ENCODE assay signal across 12 mouse cellular contexts in genomic region chr11:116332983-116333270, GRCm38 (mm10). TPM values are rescaled to one million over a fixed set of nuclear protein-coding genes. Genes with fewer than 3 reads are reported as not detected.
DNase-seq lines count a peak whose midpoint lies in the region; ATAC-seq and TF ChIP-seq lines count a peak whose summit lies in the region.
"Had no signal": no experiment of that assay in that cellular context is flagged by ENCODE, and none has a peak within 500 bp of the region (broad histone marks: within the 10 kb centered on the region; RNA-seq: fewer than 3 reads in every experiment).

No protein-coding gene starts in this region.

- peaks cover 22% of the 10 kb centered on the region for H3K27me3 ChIP-seq in intestine, embryonic 14.5 days (replicated peaks; ENCODE audit: control insufficient read depth, insufficient read depth, low read length)
- peaks cover 15% of the 10 kb centered on the region for H3K27me3 ChIP-seq in intestine, embryonic 16.5 days (replicated peaks; ENCODE audit: control insufficient read depth, insufficient read depth, low read length)
- peaks cover 19% of the 10 kb centered on the region for H3K27me3 ChIP-seq in hindbrain, embryonic 15.5 days
- H3K27me3 ChIP-seq in liver, embryonic 16.5 days (ENCODE audit: control insufficient read depth, insufficient read depth, low read depth, low read length): peaks cover 55% of the 10 kb centered on the region

- no peaks in the 10 kb centered on the region for H3K9me3 ChIP-seq in intestine, embryonic 14.5 days (ENCODE audit: control insufficient read depth, low read length)
- H3K9me3 ChIP-seq in intestine, embryonic 16.5 days (ENCODE audit: control insufficient read depth, low read length): no peaks in the 10 kb centered on the region
- H3K9me3 ChIP-seq in hindbrain, embryonic 15.5 days: no peaks in the 10 kb centered on the region
- H3K9me3 ChIP-seq in liver, embryonic 16.5 days (replicated peaks; ENCODE audit: control insufficient read depth, low read length): no peaks in the 10 kb centered on the region
- H3K9me3 ChIP-seq: limb, embryonic 15.5 days had no signal

- ATAC-seq in intestine, embryonic 14.5 days (replicated peaks; ENCODE audit: low FRiP score, low TSS enrichment, low read depth): no peak
- no peak for ATAC-seq in intestine, embryonic 16.5 days
- no peak for ATAC-seq in hindbrain, embryonic 15.5 days (ENCODE audit: low FRiP score, low read depth)
- no peak for ATAC-seq in liver, embryonic 16.5 days (ENCODE audit: low read depth)

- H3K9ac ChIP-seq in intestine, embryonic 14.5 days (ENCODE audit: low read length): no peak overlapping the region
- H3K9ac ChIP-seq in intestine, embryonic 16.5 days (ENCODE audit: low read depth, low read length): no peak overlapping the region
- H3K9ac ChIP-seq in hindbrain, embryonic 15.5 days: no peak overlapping the region
- no peak overlapping the region for H3K9ac ChIP-seq in liver, embryonic 16.5 days (ENCODE audit: low read depth, low read length)
- H3K9ac ChIP-seq: limb, embryonic 15.5 days had no signal

- WGBS in intestine, embryonic 14.5 days: 71% methylated on average over 3 of the region's 3 CpGs
- 66% methylated on average over 3 of the region's 3 CpGs for WGBS in intestine, embryonic 16.5 days
- WGBS in hindbrain, embryonic 15.5 days: 52% methylated on average over 3 of the region's 3 CpGs
- WGBS in liver, embryonic 16.5 days (ENCODE audit: insufficient replicate concordance): 38% methylated on average over 3 of the region's 3 CpGs

- no peak overlapping the region for H3K4me3 ChIP-seq in intestine, embryonic 14.5 days (ENCODE audit: low read depth, low read length)
- no peak overlapping the region for H3K4me3 ChIP-seq in intestine, embryonic 16.5 days (ENCODE audit: low read length)
- H3K4me3 ChIP-seq in cortical plate, adult 2 months (ENCODE audit: insufficient read depth, low read length): no peak overlapping the region
- H3K4me3 ChIP-seq in hindbrain, embryonic 15.5 days: peak overlapping the region; percentile 6; the same call in 1 of the 2 replicates
- H3K4me3 ChIP-seq in liver, embryonic 16.5 days (ENCODE audit: low read depth, low read length): no peak overlapping the region
- H3K4me3 ChIP-seq: limb, embryonic 15.5 days had no signal

- no peak for TF ChIP-seq CTCF in cortical plate, adult 2 months (IDR thresholded peaks at IDR 0.05; ENCODE audit: extremely low read depth, insufficient read depth, low read length)

- peak overlapping the region; percentile 98 for H3K4me2 ChIP-seq in intestine, embryonic 14.5 days (ENCODE audit: low read length)
- H3K4me2 ChIP-seq in intestine, embryonic 16.5 days (ENCODE audit: low read depth, low read length): no peak overlapping the region
- peak overlapping the region; percentile 100 for H3K4me2 ChIP-seq in hindbrain, embryonic 15.5 days
- peak overlapping the region; percentile 37; the same call in 1 of the 2 replicates for H3K4me2 ChIP-seq in liver, embryonic 16.5 days (ENCODE audit: low read depth, low read length)
- H3K4me2 ChIP-seq: limb, embryonic 15.5 days had no signal

- H3K4me1 ChIP-seq in intestine, embryonic 14.5 days (replicated peaks; ENCODE audit: control insufficient read depth, insufficient read depth, low read length): peaks cover 39% of the 10 kb centered on the region
- H3K4me1 ChIP-seq in intestine, embryonic 16.5 days (ENCODE audit: control insufficient read depth, insufficient read depth, low read length): peaks cover 40% of the 10 kb centered on the region
- H3K4me1 ChIP-seq in cortical plate, adult 2 months (ENCODE audit: control insufficient read depth, insufficient read depth, low read length): peaks cover 2% of the 10 kb centered on the region; the same call in 1 of the 2 replicates
- H3K4me1 ChIP-seq in hindbrain, embryonic 15.5 days (replicated peaks): peaks cover 81% of the 10 kb centered on the region
- peaks cover 16% of the 10 kb centered on the region for H3K4me1 ChIP-seq in liver, embryonic 16.5 days (ENCODE audit: control insufficient read depth, low read depth, low read length)

- DNase-seq in intestine, embryonic 14.5 days (ENCODE audit: low spot score): no peak
- no peak for DNase-seq in embryo, embryonic 10.5 days (ENCODE audit: low spot score)
- no peak for DNase-seq in c-Kit-positive CD71-positive TER-119-positive erythroid progenitor cells, embryonic 14.5 days (ENCODE audit: low spot score)
- DNase-seq in layer of hippocampus, adult 9-10 months (ENCODE audit: low spot score): no peak
- DNase-seq: thymus, postnatal 25 days had no signal

- no peak for TF ChIP-seq POLR2A in cortical plate, adult 2 months (IDR thresholded peaks at IDR 0.05; ENCODE audit: extremely low read depth, insufficient read depth, low read length)

- H3K36me3 ChIP-seq in intestine, embryonic 14.5 days (ENCODE audit: control insufficient read depth, insufficient read depth, low read length): no peaks in the 10 kb centered on the region
- no peaks in the 10 kb centered on the region for H3K36me3 ChIP-seq in intestine, embryonic 16.5 days (ENCODE audit: control insufficient read depth, insufficient read depth, low read length)
- H3K36me3 ChIP-seq in hindbrain, embryonic 15.5 days: no peaks in the 10 kb centered on the region
- H3K36me3 ChIP-seq in liver, embryonic 16.5 days (ENCODE audit: control insufficient read depth, insufficient read depth): no peaks in the 10 kb centered on the region

- no peak overlapping the region for H3K27ac ChIP-seq in intestine, embryonic 14.5 days (ENCODE audit: low read depth)
- no peak overlapping the region for H3K27ac ChIP-seq in intestine, embryonic 16.5 days (ENCODE audit: low read length)
- H3K27ac ChIP-seq in cortical plate, adult 2 months (ENCODE audit: insufficient read depth, low read length): peak overlapping the region; percentile 49; the same call in 1 of the 2 replicates
- H3K27ac ChIP-seq in hindbrain, embryonic 15.5 days (replicated peaks): 0 out of 2 replicates have a peak overlapping the region, but pooled peaks have one; percentile 51
- H3K27ac ChIP-seq in liver, embryonic 16.5 days (ENCODE audit: low read length): 0 out of 2 replicates have a peak overlapping the region, but pooled peaks have one; percentile 1
- H3K27ac ChIP-seq: limb, embryonic 15.5 days had no signal

RNA-seq across cellular contexts. Expression of gene Foxj1, which starts 2.3 kb away (rescaled TPM):
- 0.95 and 0.97 TPM in 2 replicates for polyA plus RNA-seq in intestine, embryonic 14.5 days (2014; fragmentation: Nextera tagmentation; extraction: Ambion mirVana)
- 0.27 and 0.36 TPM in 2 replicates for polyA plus RNA-seq in intestine, embryonic 16.5 days (2015; fragmentation: Nextera tagmentation; extraction: Ambion mirVana)
- 4.2 and 6.6 TPM in 2 replicates for polyA plus RNA-seq in cortical plate, adult 2 months (2012; rRNA removed)
- 13.7 and 23.2 TPM in 2 replicates for polyA plus RNA-seq in hindbrain, embryonic 15.5 days (2015; fragmentation: Nextera tagmentation; extraction: Ambion mirVana)
- 0.62 and 0.71 TPM in 2 replicates for polyA plus RNA-seq in liver, embryonic 16.5 days (2015; fragmentation: Nextera tagmentation; extraction: Ambion mirVana)

RNA-seq across cellular contexts. Expression of gene Exoc7, which starts 25.9 kb away (rescaled TPM):
- 63.8 TPM in 2 replicates for polyA plus RNA-seq in intestine, embryonic 14.5 days (2014; fragmentation: Nextera tagmentation; extraction: Ambion mirVana)
- 52.5 and 54.6 TPM in 2 replicates for polyA plus RNA-seq in intestine, embryonic 16.5 days (2015; fragmentation: Nextera tagmentation; extraction: Ambion mirVana)
- 91.3 and 95.8 TPM in 2 replicates for polyA plus RNA-seq in cortical plate, adult 2 months (2012; rRNA removed)
- 106 and 108 TPM in 2 replicates for polyA plus RNA-seq in hindbrain, embryonic 15.5 days (2015; fragmentation: Nextera tagmentation; extraction: Ambion mirVana)
- polyA plus RNA-seq in liver, embryonic 16.5 days (2015; fragmentation: Nextera tagmentation; extraction: Ambion mirVana): 19.5 and 20.4 TPM in 2 replicates

RNA-seq across cellular contexts. Expression of gene Galr2, which starts 52.2 kb away (rescaled TPM):
- polyA plus RNA-seq in intestine, embryonic 14.5 days (2014; fragmentation: Nextera tagmentation; extraction: Ambion mirVana): 0.11 and 0.15 TPM in 2 replicates
- polyA plus RNA-seq in intestine, embryonic 16.5 days (2015; fragmentation: Nextera tagmentation; extraction: Ambion mirVana): 0.16 and 0.31 TPM in 2 replicates
- not detected in 2 replicates for polyA plus RNA-seq in cortical plate, adult 2 months (2012; rRNA removed)
- 0.51 and 0.68 TPM in 2 replicates for polyA plus RNA-seq in hindbrain, embryonic 15.5 days (2015; fragmentation: Nextera tagmentation; extraction: Ambion mirVana)
- polyA plus RNA-seq in liver, embryonic 16.5 days (2015; fragmentation: Nextera tagmentation; extraction: Ambion mirVana): 0.07 TPM in 1 of 2 replicates, not detected in the other
- polyA plus RNA-seq: heart, embryonic 14.5 days; spleen, adult 2 months had no signal

RNA-seq across cellular contexts. Expression of gene Srp68, which starts 58.9 kb away (rescaled TPM):
- polyA plus RNA-seq in intestine, embryonic 14.5 days (2014; fragmentation: Nextera tagmentation; extraction: Ambion mirVana): 78.1 and 83.2 TPM in 2 replicates
- polyA plus RNA-seq in intestine, embryonic 16.5 days (2015; fragmentation: Nextera tagmentation; extraction: Ambion mirVana): 90.9 and 94.8 TPM in 2 replicates
- polyA plus RNA-seq in cortical plate, adult 2 months (2012; rRNA removed): 63.4 TPM in 2 replicates
- 63.9 and 66.1 TPM in 2 replicates for polyA plus RNA-seq in hindbrain, embryonic 15.5 days (2015; fragmentation: Nextera tagmentation; extraction: Ambion mirVana)
- polyA plus RNA-seq in liver, embryonic 16.5 days (2015; fragmentation: Nextera tagmentation; extraction: Ambion mirVana): 33.4 and 34.2 TPM in 2 replicates

Comparison
In these comparisons a context has a peak if more than half of its experiments do, and no peak if none do; other contexts are left out.
1. H3K27ac ChIP-seq: peak in cortical plate, adult 2 months (single experiment), hindbrain, embryonic 15.5 days (single experiment) and liver, embryonic 16.5 days (single experiment); none in intestine, embryonic 14.5 days (single experiment) and intestine, embryonic 16.5 days (single experiment).